Mouse (Mus musculus) c-Kit-positive CD71-positive TER-119-negative erythroid progenitor cells, embryonic 14.5 days (primary cell): ENCODE results near the gene Cinp.

Experiments
- DNase-seq: peaks from one replicate; pipeline ENCODE4 v3.0.0-alpha.2; 2013; ENCODE audit warnings: low read depth

The Cinp gene

GRCm38 (mm10) chr12:110835182-110835581 is 53.8 kb downstream of the Cinp start:
- no peak for DNase-seq

DNA sequence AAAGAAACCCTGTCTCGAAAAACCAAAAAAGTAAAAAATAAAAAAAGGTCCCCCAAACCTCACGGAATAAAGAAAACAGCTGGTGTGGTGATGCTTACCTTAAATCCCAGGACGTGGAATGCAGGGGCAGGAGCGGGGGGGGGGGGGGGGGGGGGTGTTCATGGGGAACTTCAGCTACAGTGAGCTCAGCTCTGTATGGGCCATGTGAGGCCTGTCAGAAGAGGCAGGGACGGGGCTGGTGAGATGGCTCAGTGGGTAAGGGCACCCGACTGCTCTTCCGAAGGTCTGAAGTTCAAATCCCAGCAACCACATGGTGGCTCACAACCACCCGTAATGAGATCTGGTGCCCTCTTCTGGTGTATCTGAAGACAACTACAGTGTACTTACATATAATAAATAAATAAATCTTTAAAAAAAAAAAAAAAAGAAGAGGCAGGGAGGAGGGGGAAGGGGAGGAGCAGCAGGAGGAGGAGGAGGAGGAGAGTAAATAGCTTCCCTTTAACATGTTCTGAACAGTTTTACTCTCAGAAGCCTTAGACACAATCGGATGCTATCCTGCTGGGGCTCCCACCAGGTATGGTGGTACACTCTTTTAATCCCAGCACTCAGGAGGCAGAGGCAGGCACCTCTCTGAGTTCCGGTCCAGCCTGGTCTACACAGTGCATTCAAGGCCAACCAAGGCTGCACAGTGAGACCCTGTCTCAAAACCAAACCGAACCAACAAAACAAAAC is 58.5 kb downstream of the Cinp start:
- no peak for DNase-seq

DNA sequence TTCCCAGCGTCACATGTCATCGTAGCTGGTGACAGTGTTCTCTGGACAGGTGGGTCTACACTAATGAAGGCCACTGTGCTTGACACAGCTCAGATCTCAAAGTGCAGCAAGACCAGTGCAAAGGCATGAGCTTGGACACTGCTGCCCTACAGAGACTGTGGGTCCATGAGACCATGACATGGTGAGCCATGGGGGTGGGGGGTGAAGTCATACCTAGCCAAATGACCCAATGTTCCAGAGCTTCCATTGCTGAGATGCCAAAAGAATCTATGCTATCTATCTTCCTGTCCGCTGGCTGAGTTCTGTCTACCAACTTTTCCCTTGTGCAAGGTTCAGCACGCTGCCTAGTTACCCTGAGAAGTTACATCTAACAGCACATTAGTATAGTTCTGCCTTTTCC is 60.0 kb downstream of the Cinp start:
- no peak for DNase-seq
